9 mouse cellular contexts compared by ENCODE assay signal in the genomic region with DNA sequence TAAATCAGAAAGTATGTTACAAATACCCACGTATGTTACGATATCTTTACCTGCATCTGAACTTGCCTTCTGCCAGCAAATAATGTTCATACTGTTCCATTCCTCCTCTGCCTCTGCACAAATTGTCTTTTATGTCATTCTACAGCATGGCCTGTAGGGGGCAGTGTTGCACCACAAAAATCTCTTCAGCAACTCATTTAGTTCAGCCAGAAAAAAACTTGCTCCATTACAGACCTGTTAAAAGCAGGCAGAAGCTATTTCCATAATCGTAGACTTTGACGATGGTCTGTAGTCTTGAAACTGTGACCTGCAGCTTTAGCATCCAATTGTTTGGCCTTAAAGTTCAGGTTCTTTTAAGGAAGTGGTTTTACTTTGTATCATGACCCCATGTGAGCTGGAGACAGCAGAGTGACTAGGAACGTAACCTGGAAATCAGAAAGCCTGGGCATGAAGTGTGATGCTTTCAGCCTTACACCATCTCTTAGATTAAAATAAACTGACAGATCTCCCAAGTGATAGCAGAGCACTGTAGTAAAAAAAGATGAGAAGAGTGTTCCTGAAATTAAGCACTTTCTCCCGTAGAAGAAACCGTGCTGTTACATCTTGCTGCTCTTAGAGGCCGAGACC.
A peak's percentile ranks its signal among the peaks of the same experiment; 100 is the strongest.
DNase-seq lines count a peak whose midpoint lies in the region; ATAC-seq and TF ChIP-seq lines count a peak whose summit lies in the region.
"Had no signal": no experiment of that assay in that cellular context is flagged by ENCODE, and none has a peak within 500 bp of the region (broad histone marks: within the 10 kb centered on the region; RNA-seq: fewer than 3 reads in every experiment).

No protein-coding gene starts in this region.

- TF ChIP-seq EP300 in heart, adult 2 months (IDR thresholded peaks at IDR 0.05; ENCODE audit: insufficient read depth, low read depth, low read length), result no peak

- no peak overlapping the region for H3K4me2 ChIP-seq in heart, embryonic 12.5 days
- H3K4me2 ChIP-seq in hindbrain, embryonic 16.5 days (ENCODE audit: low read length), result no peak overlapping the region
- H3K4me2 ChIP-seq in midbrain, postnatal 0 days (ENCODE audit: low read depth, low read length, poor library complexity, severe bottlenecking), result no peak overlapping the region
- H3K4me2 ChIP-seq: limb, embryonic 12.5 days had no signal

- TF ChIP-seq CTCF in heart, adult 2 months (IDR thresholded peaks at IDR 0.05), result peak; percentile 94
- peak; percentile 92 for TF ChIP-seq CTCF in midbrain, postnatal 0 days (IDR thresholded peaks at IDR 0.05)

- intact Hi-C loops in heart, adult 2 months (cut with DNase I), result no loop called here

- no peak overlapping the region for H3K4me3 ChIP-seq in heart, adult 2 months
- no peak overlapping the region for H3K4me3 ChIP-seq in heart, embryonic 12.5 days
- H3K4me3 ChIP-seq in hindbrain, embryonic 16.5 days (ENCODE audit: low read length), result no peak overlapping the region
- no peak overlapping the region for H3K4me3 ChIP-seq in limb, embryonic 10.5 days
- no peak overlapping the region for H3K4me3 ChIP-seq in midbrain, postnatal 0 days (ENCODE audit: low read depth, low read length)
- H3K4me3 ChIP-seq: limb, embryonic 12.5 days had no signal

- no peaks in the 10 kb centered on the region for H3K36me3 ChIP-seq in heart, adult 2 months (ENCODE audit: control insufficient read depth, insufficient read depth, low read length)
- H3K36me3 ChIP-seq in heart, embryonic 12.5 days, result no peaks in the 10 kb centered on the region
- no peaks in the 10 kb centered on the region for H3K36me3 ChIP-seq in hindbrain, embryonic 16.5 days (ENCODE audit: control insufficient read depth, insufficient read depth, low read length)
- H3K36me3 ChIP-seq in limb, embryonic 10.5 days, result no peaks in the 10 kb centered on the region
- H3K36me3 ChIP-seq in midbrain, postnatal 0 days (ENCODE audit: insufficient read depth, low read length), result no peaks in the 10 kb centered on the region
- H3K36me3 ChIP-seq: limb, embryonic 12.5 days had no signal

- H3K9ac ChIP-seq in heart, adult 2 months (ENCODE audit: low read depth, low read length), result no peak overlapping the region
- H3K9ac ChIP-seq in heart, embryonic 12.5 days, result no peak overlapping the region
- no peak overlapping the region for H3K9ac ChIP-seq in hindbrain, embryonic 16.5 days (ENCODE audit: low read depth, low read length)
- H3K9ac ChIP-seq in midbrain, postnatal 0 days (replicated peaks; ENCODE audit: low read length, poor library complexity, severe bottlenecking), result no peak overlapping the region
- H3K9ac ChIP-seq: limb, embryonic 12.5 days had no signal

- 52% methylated on average over 8 of the region's 8 CpGs for WGBS in heart, adult 2 months
- 46% methylated on average over 8 of the region's 8 CpGs for WGBS in heart, embryonic 12.5 days
- WGBS in hindbrain, embryonic 16.5 days, result 47% methylated on average over 8 of the region's 8 CpGs
- 54% methylated on average over 8 of the region's 8 CpGs for WGBS in limb, embryonic 10.5 days
- 49% methylated on average over 8 of the region's 8 CpGs for WGBS in midbrain, postnatal 0 days

- H3K27ac ChIP-seq in heart, adult 2 months, result no peak overlapping the region
- H3K27ac ChIP-seq in heart, embryonic 12.5 days (ENCODE audit: poor library complexity, severe bottlenecking), result no peak overlapping the region
- no peak overlapping the region for H3K27ac ChIP-seq in hindbrain, embryonic 16.5 days (ENCODE audit: low read depth, low read length)
- H3K27ac ChIP-seq in limb, embryonic 10.5 days, result no peak overlapping the region
- H3K27ac ChIP-seq in midbrain, postnatal 0 days (ENCODE audit: low read depth, low read length), result no peak overlapping the region
- H3K27ac ChIP-seq: limb, embryonic 12.5 days had no signal

- H3K79me2 ChIP-seq in heart, adult 2 months (replicated peaks; ENCODE audit: control insufficient read depth, insufficient read depth, low read length), result no peaks in the 10 kb centered on the region

- ATAC-seq in heart, embryonic 12.5 days (ENCODE audit: insufficient number of reproducible peaks, low FRiP score), result no peak
- ATAC-seq in hindbrain, embryonic 16.5 days, result peak; percentile 77
- ATAC-seq in midbrain, postnatal 0 days (ENCODE audit: low FRiP score), result peak; percentile 58

- H3K9me3 ChIP-seq in heart, embryonic 12.5 days (replicated peaks), result no peaks in the 10 kb centered on the region
- H3K9me3 ChIP-seq in hindbrain, embryonic 16.5 days (ENCODE audit: control insufficient read depth, low read length), result no peaks in the 10 kb centered on the region
- H3K9me3 ChIP-seq in limb, embryonic 10.5 days (replicated peaks), result no peaks in the 10 kb centered on the region
- H3K9me3 ChIP-seq in midbrain, postnatal 0 days (ENCODE audit: low read length), result no peaks in the 10 kb centered on the region
- H3K9me3 ChIP-seq: limb, embryonic 12.5 days had no signal

- DNase-seq in heart, adult 2 months, result peak; percentile 12 to 59
- peak; percentile 61 for DNase-seq in brain, embryonic 18.5 days (ENCODE audit: low read depth, low spot score)
- peak; percentile 52 for DNase-seq in fibroblast of lung, adult 2 months (ENCODE audit: low read depth)
- DNase-seq in limb, embryonic 10.5 days (ENCODE audit: low spot score), result peak; percentile 86
- peak; percentile 86 for DNase-seq in midbrain, postnatal 0 days (ENCODE audit: low spot score)
- DNase-seq in spleen, postnatal 14 days (ENCODE audit: low spot score in 2 of 2), result peak; percentile 8 to 29

- H3K4me1 ChIP-seq in heart, adult 2 months (ENCODE audit: control insufficient read depth, insufficient read depth, low read length), result no peaks in the 10 kb centered on the region
- peaks cover 7% of the 10 kb centered on the region for H3K4me1 ChIP-seq in heart, embryonic 12.5 days (replicated peaks)
- no peaks in the 10 kb centered on the region for H3K4me1 ChIP-seq in hindbrain, embryonic 16.5 days (ENCODE audit: control insufficient read depth, insufficient read depth, low read depth, low read length)
- H3K4me1 ChIP-seq in limb, embryonic 10.5 days, result no peaks in the 10 kb centered on the region
- no peaks in the 10 kb centered on the region for H3K4me1 ChIP-seq in midbrain, postnatal 0 days (ENCODE audit: insufficient read depth, low read length)
- H3K4me1 ChIP-seq: limb, embryonic 12.5 days had no signal

- H3K27me3 ChIP-seq in heart, adult 2 months (ENCODE audit: control insufficient read depth, insufficient read depth, low read length), result no peaks in the 10 kb centered on the region
- no peaks in the 10 kb centered on the region for H3K27me3 ChIP-seq in heart, embryonic 12.5 days (replicated peaks)
- no peaks in the 10 kb centered on the region for H3K27me3 ChIP-seq in hindbrain, embryonic 16.5 days (replicated peaks; ENCODE audit: control insufficient read depth, insufficient read depth, low read length)
- H3K27me3 ChIP-seq in limb, embryonic 10.5 days (ENCODE audit: low read depth, poor library complexity, severe bottlenecking), result no peaks in the 10 kb centered on the region
- no peaks in the 10 kb centered on the region for H3K27me3 ChIP-seq in midbrain, postnatal 0 days (ENCODE audit: insufficient read depth, low read length)
- H3K27me3 ChIP-seq: limb, embryonic 12.5 days had no signal

- TF ChIP-seq POLR2A in heart, adult 2 months (IDR thresholded peaks at IDR 0.05; ENCODE audit: insufficient read depth, low read depth, low read length), result no peak

Comparison
In these comparisons a context has a peak if more than half of its experiments do, and no peak if none do; other contexts are left out.
1. DNase-seq: peak in every context shown above with its lines; median percentile 86 in limb, embryonic 10.5 days; 86 in midbrain, postnatal 0 days; 61 in brain, embryonic 18.5 days; 52 in fibroblast of lung, adult 2 months; 36 in heart, adult 2 months; 18 in spleen, postnatal 14 days.